In the genomic region with DNA sequence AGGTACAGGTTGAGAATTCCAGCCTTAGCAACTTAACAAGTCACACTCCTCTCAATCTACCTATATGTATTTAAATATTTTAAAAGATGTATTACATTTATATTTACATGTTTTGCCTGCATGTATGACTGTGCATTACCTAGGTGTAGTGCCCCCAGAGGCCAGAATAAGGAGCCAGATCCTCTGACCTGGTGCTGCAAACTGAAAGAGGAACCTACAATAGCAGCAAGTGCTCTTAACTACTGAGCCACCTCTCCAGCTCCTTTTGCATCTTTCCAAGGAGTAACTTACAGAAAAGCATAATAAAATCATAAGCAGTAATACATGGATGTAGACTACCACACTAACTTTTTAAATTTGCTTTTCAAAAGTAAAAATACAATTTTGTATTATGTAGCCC, we compare ENCODE assay signal across 8 mouse cellular contexts. TPM values are rescaled to one million over a fixed set of nuclear protein-coding genes. Genes with fewer than 3 reads are reported as not detected.
A peak's percentile ranks its signal among the peaks of the same experiment; 100 is the strongest.
DNase-seq lines count a peak whose midpoint lies in the region; ATAC-seq lines count a peak whose summit lies in the region.

No protein-coding gene starts in this region.

- H3K4me2 ChIP-seq in heart, embryonic 16.5 days (ENCODE audit: low read depth, low read length), result peak overlapping the region; percentile 79
- peak overlapping the region; percentile 86 for H3K4me2 ChIP-seq in intestine, embryonic 14.5 days (ENCODE audit: low read length)

- no peak overlapping the region; the same call in 1 of the 2 replicates for H3K4me3 ChIP-seq in heart, embryonic 16.5 days (ENCODE audit: low read length)
- H3K4me3 ChIP-seq in intestine, embryonic 14.5 days (ENCODE audit: low read depth, low read length), result peak overlapping the region; percentile 82
- H3K4me3 ChIP-seq in midbrain, embryonic 10.5 days, result peak overlapping the region; percentile 85

- no peaks in the 10 kb centered on the region for H3K27me3 ChIP-seq in heart, embryonic 16.5 days (ENCODE audit: control insufficient read depth, insufficient read depth, low read length)
- no peaks in the 10 kb centered on the region for H3K27me3 ChIP-seq in intestine, embryonic 14.5 days (replicated peaks; ENCODE audit: control insufficient read depth, insufficient read depth, low read length)
- H3K27me3 ChIP-seq in midbrain, embryonic 10.5 days (ENCODE audit: low read depth, poor library complexity, severe bottlenecking), result no peaks in the 10 kb centered on the region

- no peak overlapping the region; the same call in 1 of the 2 replicates for H3K27ac ChIP-seq in heart, embryonic 16.5 days (ENCODE audit: low read length)
- no peak overlapping the region for H3K27ac ChIP-seq in intestine, embryonic 14.5 days (ENCODE audit: low read depth)
- no peak overlapping the region for H3K27ac ChIP-seq in midbrain, embryonic 10.5 days (replicated peaks)

- no peak for DNase-seq in heart, postnatal 36 days
- DNase-seq in c-Kit-negative CD71-positive TER-119-positive erythroid progenitor cells, embryonic 14.5 days (ENCODE audit: low read depth, low spot score), result peak; percentile 1
- DNase-seq in intestine, embryonic 14.5 days (ENCODE audit: low spot score), result no peak
- DNase-seq in midbrain, embryonic 10.5 days (ENCODE audit: low spot score), result no peak
- peak; percentile 54 for DNase-seq in thymus, postnatal 14 days
- no peak for DNase-seq in layer of hippocampus, adult 18-20 months (ENCODE audit: low spot score in 2 of 2)
- DNase-seq in Muller cell, postnatal 12 days (ENCODE audit: inconsistent ontology term), result no peak

- H3K36me3 ChIP-seq in heart, embryonic 16.5 days (ENCODE audit: control insufficient read depth, insufficient read depth), result no peaks in the 10 kb centered on the region
- peaks cover 11% of the 10 kb centered on the region for H3K36me3 ChIP-seq in intestine, embryonic 14.5 days (ENCODE audit: control insufficient read depth, insufficient read depth, low read length)
- H3K36me3 ChIP-seq in midbrain, embryonic 10.5 days, result no peaks in the 10 kb centered on the region

- intact Hi-C loops in heart, postnatal 36 days (cut with DNase I), result loop anchor here (5.0 kb wide), 1 partner anchor 201 kb away; a partner anchor contains a TSS

- ATAC-seq in heart, embryonic 16.5 days (replicated peaks; ENCODE audit: extremely low read depth, insufficient read depth, low FRiP score), result no peak
- no peak for ATAC-seq in intestine, embryonic 14.5 days (replicated peaks; ENCODE audit: low FRiP score, low TSS enrichment, low read depth)

- H3K9ac ChIP-seq in heart, embryonic 16.5 days (ENCODE audit: low read length), result peak overlapping the region; percentile 68
- no peak overlapping the region; the same call in 1 of the 2 replicates for H3K9ac ChIP-seq in intestine, embryonic 14.5 days (ENCODE audit: low read length)

- H3K9me3 ChIP-seq in heart, embryonic 16.5 days (replicated peaks; ENCODE audit: control insufficient read depth, low read length), result no peaks in the 10 kb centered on the region
- no peaks in the 10 kb centered on the region for H3K9me3 ChIP-seq in intestine, embryonic 14.5 days (ENCODE audit: control insufficient read depth, low read length)
- H3K9me3 ChIP-seq in midbrain, embryonic 10.5 days (replicated peaks), result no peaks in the 10 kb centered on the region

- H3K4me1 ChIP-seq in heart, embryonic 16.5 days (ENCODE audit: control insufficient read depth, insufficient read depth, low read length), result peaks cover 23% of the 10 kb centered on the region
- peaks cover 12% of the 10 kb centered on the region for H3K4me1 ChIP-seq in intestine, embryonic 14.5 days (replicated peaks; ENCODE audit: control insufficient read depth, insufficient read depth, low read length)
- peaks cover 44% of the 10 kb centered on the region for H3K4me1 ChIP-seq in midbrain, embryonic 10.5 days

RNA-seq across cellular contexts. Expression of a gene that starts 1.0 kb away (rescaled TPM):
- 19.7 and 24.8 TPM in 2 replicates for polyA plus RNA-seq in heart, embryonic 16.5 days (2015; fragmentation: Nextera tagmentation; extraction: Ambion mirVana)
- 10 to 100 TPM; 22.5 to 27.8 TPM for total RNA-seq in heart, postnatal 36 days (2021)
- 16.7 and 20.7 TPM in 2 replicates for polyA plus RNA-seq in intestine, embryonic 14.5 days (2014; fragmentation: Nextera tagmentation; extraction: Ambion mirVana)
- polyA plus RNA-seq in midbrain, embryonic 10.5 days (2016; fragmentation: Nextera tagmentation; extraction: Ambion mirVana), result 17.0 and 19.5 TPM in 2 replicates
- 10 to 100 TPM; 58.0 to 64.3 TPM for total RNA-seq in layer of hippocampus, adult 18-20 months (2021)

RNA-seq across cellular contexts. Expression of a gene that starts 1.8 kb away (rescaled TPM):
- polyA plus RNA-seq in heart, embryonic 16.5 days (2015; fragmentation: Nextera tagmentation; extraction: Ambion mirVana), result not detected in 2 replicates
- not detected for total RNA-seq in heart, postnatal 36 days (2021)
- not detected in 2 replicates for polyA plus RNA-seq in intestine, embryonic 14.5 days (2014; fragmentation: Nextera tagmentation; extraction: Ambion mirVana)
- not detected in 2 replicates for polyA plus RNA-seq in midbrain, embryonic 10.5 days (2016; fragmentation: Nextera tagmentation; extraction: Ambion mirVana)
- total RNA-seq in layer of hippocampus, adult 18-20 months (2021), result 1 to 10 TPM in 1 of 2 experiments, not detected in 1; 1.7 TPM

RNA-seq across cellular contexts. Expression of a gene that starts 17.1 kb away (rescaled TPM):
- polyA plus RNA-seq in heart, embryonic 16.5 days (2015; fragmentation: Nextera tagmentation; extraction: Ambion mirVana), result 1.3 and 1.7 TPM in 2 replicates
- total RNA-seq in heart, postnatal 36 days (2021), result 100 to 1,000 TPM; 289 to 330 TPM
- polyA plus RNA-seq in intestine, embryonic 14.5 days (2014; fragmentation: Nextera tagmentation; extraction: Ambion mirVana), result not detected in 2 replicates
- polyA plus RNA-seq in midbrain, embryonic 10.5 days (2016; fragmentation: Nextera tagmentation; extraction: Ambion mirVana), result not detected in 2 replicates
- under 1 TPM in 1 of 2 experiments, not detected in 1; 0.17 TPM for total RNA-seq in layer of hippocampus, adult 18-20 months (2021)

RNA-seq across cellular contexts. Expression of a gene that starts 50.1 kb away (rescaled TPM):
- 10.4 and 14.7 TPM in 2 replicates for polyA plus RNA-seq in heart, embryonic 16.5 days (2015; fragmentation: Nextera tagmentation; extraction: Ambion mirVana)
- total RNA-seq in heart, postnatal 36 days (2021), result 1 to 10 TPM; 6.5 to 7.4 TPM
- polyA plus RNA-seq in intestine, embryonic 14.5 days (2014; fragmentation: Nextera tagmentation; extraction: Ambion mirVana), result 62.5 and 81.2 TPM in 2 replicates
- polyA plus RNA-seq in midbrain, embryonic 10.5 days (2016; fragmentation: Nextera tagmentation; extraction: Ambion mirVana), result 1.1 and 1.9 TPM in 2 replicates
- 1 to 10 TPM; 6.6 to 7.0 TPM for total RNA-seq in layer of hippocampus, adult 18-20 months (2021)

Comparison
In these comparisons a context has a peak if more than half of its experiments do, and no peak if none do; other contexts are left out.
1. DNase-seq: peak in c-Kit-negative CD71-positive TER-119-positive erythroid progenitor cells, embryonic 14.5 days (single experiment) and thymus, postnatal 14 days (single experiment); none in heart, postnatal 36 days (0 of 2), intestine, embryonic 14.5 days (single experiment), midbrain, embryonic 10.5 days (single experiment), layer of hippocampus, adult 18-20 months (0 of 2) and Muller cell, postnatal 12 days (single experiment).